Mouse (Mus musculus) CH12.LX (cell line): ENCODE measurements around the gene Dolk. TPM values are rescaled to one million over a fixed set of nuclear protein-coding genes. Genes with fewer than 3 reads are reported as not detected.

Experiments
- DNase-seq: peaks from one replicate; pipeline ENCODE4 v3.0.0-alpha.2; 2013; ENCODE audit errors: extremely low read depth
- H3K27ac ChIP-seq: 2 replicates; pipeline ENCODE4 v1.5.1; 2012; ENCODE audit warnings: low read depth, mild to moderate bottlenecking, control low read depth, moderate library complexity; ENCODE audit not compliant: insufficient read depth
- H3K27me3 ChIP-seq: replicated peaks from 2 replicates; pipeline ENCODE3; 2012; ENCODE audit warnings: inconsistent platforms
- H3K36me3 ChIP-seq, 2 experiments: replicated peaks in 1 of 2; 2 replicates each; pipeline versions ENCODE3 to v1.6.1; 2012; ENCODE audit warnings: inconsistent platforms in 1 of 2, low read length in 1 of 2, mild to moderate bottlenecking in 1 of 2, mixed read lengths in 1 of 2, moderate library complexity in 1 of 2; ENCODE audit not compliant: control insufficient read depth in 1 of 2, insufficient read depth in 1 of 2
- H3K4me1 ChIP-seq, 2 experiments: 2 replicates each; pipeline ENCODE4 v1.6.1; 2012; ENCODE audit warnings: inconsistent platforms in 1 of 2, moderate library complexity in 1 of 2; ENCODE audit not compliant: insufficient read depth in 2 of 2, control insufficient read depth in 1 of 2
- H3K4me2 ChIP-seq: 2 replicates; pipeline ENCODE4 v1.6.1; 2012; ENCODE audit warnings: low read depth, mild to moderate bottlenecking, control low read depth; ENCODE audit not compliant: poor library complexity, insufficient read depth, severe bottlenecking
- H3K4me3 ChIP-seq, 3 experiments: fragments of 150-350 bp in 1 of 3; sonication (generic) in 1 of 3; replicated peaks in 1 of 3; 2 replicates each; pipeline versions ENCODE3 to v1.5.1; 2011 to 2012; ENCODE audit warnings: low read depth in 2 of 3, low read length in 2 of 3, mild to moderate bottlenecking in 2 of 3, moderate library complexity in 2 of 3, control low read depth in 1 of 3, improper control_type of control experiment in 1 of 3, inconsistent platforms in 1 of 3, mixed read lengths in 1 of 3; ENCODE audit not compliant: poor library complexity in 1 of 3
- H3K79me2 ChIP-seq: replicated peaks from 2 replicates; pipeline ENCODE4 v1.6.1; 2012; ENCODE audit warnings: mild to moderate bottlenecking, moderate library complexity; ENCODE audit not compliant: control insufficient read depth, poor library complexity, insufficient read depth, severe bottlenecking; ENCODE audit errors: extremely low read depth
- H3K9ac ChIP-seq: 2 replicates; pipeline ENCODE4 v1.6.1; 2012; ENCODE audit warnings: low read depth, mild to moderate bottlenecking, control low read depth, moderate library complexity; ENCODE audit not compliant: insufficient read depth
- H3K9me3 ChIP-seq: replicated peaks from 2 replicates; pipeline ENCODE3; 2012; ENCODE audit warnings: low read length, inconsistent platforms, mixed read lengths
- BHLHE40 ChIP-seq: IDR thresholded peaks from 2 replicates; pipeline ENCODE4 v1.6.1; 2011; ENCODE audit warnings: mild to moderate bottlenecking, low read depth, low read length, improper control_type of control experiment
- CHD1 ChIP-seq: IDR thresholded peaks from 2 replicates; pipeline ENCODE4 v1.6.1; 2012; ENCODE audit warnings: low read depth, low read length, improper control_type of control experiment, inconsistent platforms
- EP300 ChIP-seq: IDR thresholded peaks from 2 replicates; pipeline ENCODE4 v1.6.1; 2011; ENCODE audit warnings: low read length, improper control_type of control experiment
- HCFC1 ChIP-seq: IDR thresholded peaks from 2 replicates; pipeline ENCODE4 v1.6.1; 2012; ENCODE audit warnings: low read depth, mild to moderate bottlenecking, inconsistent platforms, low read length, improper control_type of control experiment
- JUN ChIP-seq: IDR thresholded peaks from 2 replicates; pipeline ENCODE4 v1.6.1; 2011; ENCODE audit warnings: low read depth, mild to moderate bottlenecking, low read length, improper control_type of control experiment, moderate library complexity; ENCODE audit not compliant: insufficient read depth
- JUND ChIP-seq: conservative IDR thresholded peaks from 2 replicates; pipeline ENCODE4 v1.6.1; 2011; ENCODE audit warnings: low read depth, low read length, improper control_type of control experiment
- KAT2A ChIP-seq: IDR thresholded peaks from 2 replicates; pipeline ENCODE4 v1.6.1; 2012; ENCODE audit warnings: low read length, improper control_type of control experiment, inconsistent platforms; ENCODE audit not compliant: insufficient replicate concordance
- MAFK ChIP-seq: IDR thresholded peaks from 2 replicates; pipeline ENCODE4 v1.6.1; 2011; ENCODE audit warnings: low read length, improper control_type of control experiment; ENCODE audit not compliant: insufficient replicate concordance
- MAZ ChIP-seq: IDR thresholded peaks from 2 replicates; pipeline ENCODE4 v1.6.1; 2012; ENCODE audit warnings: low read depth, mild to moderate bottlenecking, inconsistent platforms, low read length, improper control_type of control experiment, moderate library complexity
- NELFE ChIP-seq: IDR thresholded peaks from 2 replicates; pipeline ENCODE4 v1.6.1; 2011; ENCODE audit warnings: low read depth, low read length, improper control_type of control experiment
- NRF1 ChIP-seq: IDR thresholded peaks from 2 replicates; pipeline ENCODE4 v1.6.1; 2014; ENCODE audit warnings: low read depth, mild to moderate bottlenecking, inconsistent platforms, low read length, improper control_type of control experiment, moderate library complexity
- POLR2A ChIP-seq: IDR thresholded peaks from 2 replicates; pipeline ENCODE4 v1.6.1; 2011; ENCODE audit warnings: low read depth, mild to moderate bottlenecking, improper control_type of control experiment, low read length
- POLR2AphosphoS2 ChIP-seq: IDR thresholded peaks from 2 replicates; pipeline ENCODE4 v1.6.1; 2011; ENCODE audit warnings: low read depth, low read length, improper control_type of control experiment
- SMC3 ChIP-seq: IDR thresholded peaks from 2 replicates; pipeline ENCODE4 v1.6.1; 2011; ENCODE audit warnings: low read depth, low read length, improper control_type of control experiment
- TBP ChIP-seq: conservative IDR thresholded peaks from 2 replicates; pipeline ENCODE4 v1.6.1; 2011; ENCODE audit warnings: low read depth, low read length, improper control_type of control experiment
- UBTF ChIP-seq: IDR thresholded peaks from 2 replicates; pipeline ENCODE4 v1.6.1; 2012; ENCODE audit warnings: low read depth, mild to moderate bottlenecking, inconsistent platforms, low read length, improper control_type of control experiment, moderate library complexity
- USF1 ChIP-seq: IDR thresholded peaks from 2 replicates; pipeline ENCODE4 v1.6.1; 2014; ENCODE audit warnings: low read depth, mild to moderate bottlenecking, inconsistent platforms, low read length, improper control_type of control experiment
- ZKSCAN1 ChIP-seq: IDR thresholded peaks from 2 replicates; pipeline ENCODE4 v1.6.1; 2012; ENCODE audit warnings: low read depth, inconsistent platforms, low read length, improper control_type of control experiment, borderline replicate concordance
- ZMIZ1 ChIP-seq: IDR thresholded peaks from 2 replicates; pipeline ENCODE4 v1.6.1; 2012; ENCODE audit warnings: low read depth, mild to moderate bottlenecking, inconsistent platforms, low read length, improper control_type of control experiment
- dilution Hi-C: fragments of 300-500 bp; cut with MboI; formaldehyde crosslinking; loops from 2 replicates; pipeline ENCODE4 v1.14.3; 2020; ENCODE audit warnings: low sequenced_read_pairs; ENCODE audit not compliant: extremely low pct_unique_long_range_greater_than_20kb, extremely low pct_ligation_motif_present
- in situ Hi-C: fragments of 300-500 bp; cut with MboI; formaldehyde crosslinking; loops from 3 replicates; pipeline ENCODE4 v1.14.3; 2019; ENCODE audit warnings: low sequenced_read_pairs, low pct_ligation_motif_present, low pct_unique_long_range_greater_than_20kb, mixed read lengths
- polyA plus RNA-seq: library from polyadenylated mRNA; unstranded; fragments of >175 nt; gene quantifications from 2 replicates; pipeline ENCODE4 v1.2.1, GENCODE M21; 2012; ENCODE audit warnings: low read depth; ENCODE audit not compliant: insufficient read length
- total RNA-seq, 2 experiments: library from RNA; depleted of rRNA; stranded (reverse); fragments of 300-350 nt in 1 of 2; fragments of >200 nt in 1 of 2; gene quantifications; 2 replicates each; pipeline ENCODE4 v1.2.3; 2012 to 2014

Dolk gene
- total and polyA plus RNA-seq, 3 experiments, result 11.6 to 17.4 (median 11.8) TPM

DNA sequence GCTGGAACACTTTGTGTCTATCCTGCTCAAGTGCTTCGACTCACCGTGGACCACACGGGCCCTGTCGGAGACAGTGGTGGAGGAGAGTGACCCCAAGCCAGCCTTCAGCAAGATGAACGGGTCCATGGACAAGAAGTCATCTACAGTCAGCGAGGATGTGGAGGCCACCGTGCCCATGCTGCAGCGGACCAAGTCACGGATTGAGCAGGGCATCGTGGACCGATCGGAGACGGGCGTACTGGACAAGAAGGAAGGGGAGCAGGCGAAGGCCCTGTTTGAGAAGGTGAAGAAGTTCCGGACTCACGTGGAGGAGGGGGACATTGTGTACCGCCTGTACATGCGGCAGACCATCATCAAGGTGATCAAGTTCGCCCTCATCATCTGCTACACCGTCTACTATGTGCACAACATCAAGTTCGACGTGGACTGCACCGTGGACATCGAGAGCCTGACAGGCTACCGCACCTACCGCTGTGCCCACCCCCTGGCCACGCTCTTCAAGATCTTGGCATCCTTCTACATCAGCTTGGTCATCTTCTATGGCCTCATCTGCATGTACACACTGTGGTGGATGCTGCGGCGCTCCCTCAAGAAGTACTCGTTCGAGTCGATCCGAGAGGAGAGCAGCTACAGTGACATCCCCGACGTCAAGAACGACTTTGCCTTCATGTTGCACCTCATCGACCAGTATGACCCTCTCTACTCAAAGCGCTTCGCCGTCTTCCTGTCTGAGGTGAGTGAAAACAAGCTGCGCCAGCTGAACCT is 30.3 kb downstream of the Dolk start:
- Histone ChIP-seq H3K36me3 (peaks cover 32 to 67% of the 10 kb centered on the region in 2 experiments), H3K4me1 (peaks cover 24 to 53% of the 10 kb centered on the region in 2 experiments), H3K9me3 (no peaks in the 10 kb centered on the region), H3K4me3 (no peak overlapping the region), H3K9ac (no peak overlapping the region), H3K27me3 (no peaks in the 10 kb centered on the region), H3K79me2 (no peaks in the 10 kb centered on the region), H3K27ac (no peak overlapping the region), H3K4me2 (no peak overlapping the region)
- in situ Hi-C loops (no loop called here), dilution Hi-C loops (no loop called here)
- DNase-seq, result no peak
- no peak for TF ChIP-seq CHD1
- no peak for TF ChIP-seq POLR2AphosphoS2
- TF ChIP-seq NELFE, result no peak
- TF ChIP-seq JUN, result no peak
- no peak for TF ChIP-seq ZMIZ1
- TF ChIP-seq UBTF, result no peak
- TF ChIP-seq ZKSCAN1, result no peak
- no peak for TF ChIP-seq MAZ
- TF ChIP-seq HCFC1, result no peak
- TF ChIP-seq MAFK, result no peak
- TF ChIP-seq KAT2A, result no peak
- no peak for TF ChIP-seq NRF1
- no peak for TF ChIP-seq JUND

DNA sequence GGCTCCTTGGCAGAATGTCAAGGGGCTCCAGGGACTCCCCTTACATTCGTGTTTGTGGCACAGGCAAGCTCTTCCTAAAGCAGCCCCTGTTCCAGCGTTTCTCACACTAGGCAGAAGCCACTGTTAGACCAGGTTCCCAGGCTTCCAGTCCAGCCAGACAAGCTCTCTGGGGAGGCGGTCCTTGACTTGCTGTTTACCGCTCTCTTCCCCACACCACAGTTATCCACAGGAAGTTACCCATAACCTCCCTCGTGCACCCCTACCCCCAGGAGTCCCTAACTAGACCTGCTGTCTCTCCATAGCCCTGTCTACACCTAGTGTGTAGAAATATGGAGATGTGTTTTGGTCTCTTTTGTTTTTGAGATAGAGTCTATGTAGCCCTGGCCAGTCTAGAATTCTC is 32.3 kb downstream of the Dolk start:
- no peak overlapping the region for H3K4me3 ChIP-seq
- in situ Hi-C loops, result no loop called here
- no peak overlapping the region for H3K27ac ChIP-seq
- no peak overlapping the region for H3K9ac ChIP-seq
- TF ChIP-seq JUN (no peak), SMC3 (no peak), NELFE (no peak), BHLHE40 (no peak), POLR2AphosphoS2 (no peak), EP300 (no peak), UBTF (no peak), TBP (no peak), ZKSCAN1 (no peak), MAFK (no peak), USF1 (no peak), POLR2A (no peak)
- no peaks in the 10 kb centered on the region for H3K27me3 ChIP-seq
- no peak overlapping the region for H3K4me2 ChIP-seq
- DNase-seq, result no peak
- dilution Hi-C loops, result no loop called here
- H3K36me3 ChIP-seq, result peaks cover 32 to 61% of the 10 kb centered on the region in 2 experiments
- H3K79me2 ChIP-seq, result no peaks in the 10 kb centered on the region
- H3K9me3 ChIP-seq, result no peaks in the 10 kb centered on the region
- peaks cover 24 to 46% of the 10 kb centered on the region in 2 experiments for H3K4me1 ChIP-seq
